Mouse (Mus musculus) macrophage (primary cell): Measurements from ENCODE around the gene Pter. TPM values are rescaled to one million over a fixed set of nuclear protein-coding genes. Genes with fewer than 3 reads are reported as not detected.

Source experiments
- H3K27ac ChIP-seq: fragments of 350-480 bp; formaldehyde crosslinking; 2 replicates; pipeline ENCODE4 v1.9.0; 2021
- H3K36me3 ChIP-seq: fragments of 350-480 bp; formaldehyde crosslinking; 2 replicates; pipeline ENCODE4 v1.9.0; 2021; ENCODE audit errors: inconsistent target
- H3K4me3 ChIP-seq: fragments of 350-480 bp; formaldehyde crosslinking; 2 replicates; pipeline ENCODE4 v1.9.0; 2021; ENCODE audit errors: inconsistent target
- H3K79me2 ChIP-seq: fragments of 350-480 bp; formaldehyde crosslinking; 2 replicates; pipeline ENCODE4 v1.9.0; 2021; ENCODE audit errors: inconsistent target
- WGBS: methylation state at CpG from one replicate; pipeline ENCODE4 v1.1.7; 2026; ENCODE audit warnings: inconsistent platforms; ENCODE audit not compliant: missing documents; 5-methylcytosine and 5-hydroxymethylcytosine counted together
- polyA plus RNA-seq: library from polyadenylated mRNA; stranded (reverse); fragments of 250-400 nt; gene quantifications from 3 replicates; pipeline ENCODE4 v1.2.4, GENCODE M21; 2018; ENCODE audit warnings: inconsistent platforms
- total RNA-seq, 78 experiments: library from RNA; depleted of rRNA; stranded (reverse); fragments of 250-400 nt; gene quantifications; 1 replicate in 9 of 78; 2 replicates in 24 of 78; 3 replicates in 43 of 78; 4 replicates in 2 of 78; pipeline ENCODE4 v1.2.4; 2018; ENCODE audit warnings: inconsistent platforms in 56 of 78

Pter gene
- 1 to 10 TPM in 17 of 26 experiments, under 1 TPM in 6, not detected in 3; 0.45 to 5.6 (median 2.5) TPM for total RNA-seq (2018; cell fraction: chromatin; rRNA removed)
- total RNA-seq (2018; cell fraction: cytosol; rRNA removed): 1 to 10 TPM; 3.1 to 6.1 (median 5.0) TPM
- total RNA-seq (2018; cell fraction: nucleus; rRNA removed): 10 to 100 TPM in 1 of 26 experiments, 1 to 10 TPM in 20, under 1 TPM in 5; 0.20 to 12.2 (median 2.4) TPM
- 2.4 to 15.1 TPM (median 6.4 TPM) in 3 replicates for polyA plus RNA-seq

GRCm38 (mm10) chr2:12923804-12924591 is at the start of gene Pter:
Pter (plus strand) TSS chr2:12924041.
- no peaks in the 10 kb centered on the region for H3K36me3 ChIP-seq
- WGBS: 2% methylated on average over 24 of the region's 24 CpGs
- H3K4me3 ChIP-seq: peak within 1 kb of the TSS; percentile 62
- H3K79me2 ChIP-seq: no peaks in the 10 kb centered on the region
- H3K27ac ChIP-seq: peak within 1 kb of the TSS; percentile 31; the same call in 1 of the 2 replicates

GRCm38 (mm10) chr2:12874232-12874631 is 49.6 kb upstream of the Pter start:
- H3K4me3 ChIP-seq: no peak overlapping the region
- H3K36me3 ChIP-seq: no peaks in the 10 kb centered on the region
- no peaks in the 10 kb centered on the region for H3K79me2 ChIP-seq
- H3K27ac ChIP-seq: no peak overlapping the region
- 69% methylated on average over 1 of the region's 1 CpGs for WGBS

GRCm38 (mm10) chr2:12879492-12879891 is 44.3 kb upstream of the Pter start:
- no peak overlapping the region for H3K4me3 ChIP-seq

GRCm38 (mm10) chr2:12881009-12881408 is 42.8 kb upstream of the Pter start:
- Histone ChIP-seq H3K36me3 (no peaks in the 10 kb centered on the region), H3K79me2 (no peaks in the 10 kb centered on the region), H3K27ac (no peak overlapping the region), H3K4me3 (no peak overlapping the region)
- 9% methylated on average over 1 of the region's 1 CpGs for WGBS

More at GRCm38 (mm10) chr2:12879492-12879891, 44.3 kb upstream of the Pter start:
- H3K27ac ChIP-seq: no peak overlapping the region
- 80% methylated on average over 2 of the region's 2 CpGs for WGBS
- H3K36me3 ChIP-seq: no peaks in the 10 kb centered on the region
- H3K79me2 ChIP-seq: no peaks in the 10 kb centered on the region

DNA sequence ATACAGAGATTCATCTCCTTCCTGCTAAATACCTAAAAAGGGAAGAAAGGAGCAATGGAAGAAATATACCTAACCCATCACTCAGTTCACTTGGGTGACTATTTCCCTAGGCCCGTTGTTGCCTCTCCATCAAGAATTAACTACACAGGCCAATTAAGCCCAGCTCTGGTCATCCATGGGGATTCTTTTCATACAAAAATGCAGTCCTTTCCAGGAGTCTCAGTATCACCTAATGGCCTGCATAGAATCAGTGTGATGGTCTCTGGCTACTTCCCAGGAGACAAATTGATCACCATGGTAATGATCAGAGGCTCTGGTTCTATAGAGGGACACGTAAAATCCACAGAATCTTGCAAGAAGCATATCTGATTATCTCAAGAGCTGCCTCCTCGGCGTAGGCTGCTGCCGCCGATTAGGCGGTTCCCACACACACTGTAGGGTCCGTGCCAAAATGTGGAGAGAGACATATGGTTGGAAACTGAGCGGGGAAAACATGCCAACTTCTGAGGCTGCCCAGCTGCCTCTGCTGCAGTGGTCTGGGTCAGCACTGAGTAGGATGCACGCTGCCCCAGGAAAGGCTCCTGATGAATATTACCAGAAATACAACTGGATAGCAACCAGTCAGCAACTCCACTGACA is 40.4 kb upstream of the Pter start:
- no peak overlapping the region for H3K4me3 ChIP-seq
- 92% methylated on average over 10 of the region's 10 CpGs for WGBS
- H3K27ac ChIP-seq: no peak overlapping the region
- no peaks in the 10 kb centered on the region for H3K79me2 ChIP-seq
- no peaks in the 10 kb centered on the region for H3K36me3 ChIP-seq

GRCm38 (mm10) chr2:12887015-12887414 is 36.8 kb upstream of the Pter start:
- Histone ChIP-seq H3K4me3 (no peak overlapping the region), H3K79me2 (no peaks in the 10 kb centered on the region), H3K36me3 (no peaks in the 10 kb centered on the region), H3K27ac (no peak overlapping the region)
- WGBS: 58% methylated on average over 2 of the region's 2 CpGs

GRCm38 (mm10) chr2:12905786-12906185 is 18.1 kb upstream of the Pter start:
- Histone ChIP-seq H3K4me3 (no peak overlapping the region), H3K79me2 (no peaks in the 10 kb centered on the region), H3K36me3 (no peaks in the 10 kb centered on the region), H3K27ac (no peak overlapping the region)
- 100% methylated on average over 1 of the region's 1 CpGs for WGBS

DNA sequence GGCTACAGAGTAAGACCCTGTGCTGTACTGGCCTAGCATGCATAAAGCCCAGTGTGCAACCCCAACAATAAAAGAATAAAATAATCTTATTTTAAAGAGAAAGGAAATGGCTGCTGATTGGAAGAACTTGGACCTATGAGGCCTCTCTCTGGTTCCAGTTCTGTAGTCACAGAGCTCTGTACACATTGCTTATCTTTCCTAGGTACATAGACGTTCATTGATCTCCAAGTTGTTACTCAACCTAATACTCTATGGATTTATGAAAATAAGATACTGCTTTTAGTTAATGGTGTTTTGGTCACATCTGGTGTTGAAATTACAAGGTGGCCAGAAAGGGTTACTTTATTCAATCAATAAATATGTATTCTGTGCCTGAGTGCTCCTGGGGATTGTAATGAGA is 1.8 kb downstream of the Pter start:
- H3K27ac ChIP-seq: no peak overlapping the region
- H3K4me3 ChIP-seq: no peak overlapping the region
- WGBS: 100% methylated on average over 1 of the region's 1 CpGs
- no peaks in the 10 kb centered on the region for H3K36me3 ChIP-seq
- no peaks in the 10 kb centered on the region for H3K79me2 ChIP-seq

- no peaks in the 10 kb centered on the region for H3K79me2 ChIP-seq
- no peak overlapping the region for H3K4me3 ChIP-seq
- 100% methylated on average over 2 of the region's 2 CpGs for WGBS
- H3K27ac ChIP-seq: no peak overlapping the region
- no peaks in the 10 kb centered on the region for H3K36me3 ChIP-seq
Measured at GRCm38 (mm10) chr2:12930338-12930737, 6.5 kb downstream of the Pter start.

GRCm38 (mm10) chr2:12933905-12934304 is 10.1 kb downstream of the Pter start:
- WGBS: 87% methylated on average over 2 of the region's 2 CpGs
- Histone ChIP-seq H3K27ac (no peak overlapping the region), H3K36me3 (no peaks in the 10 kb centered on the region), H3K4me3 (no peak overlapping the region), H3K79me2 (no peaks in the 10 kb centered on the region)

DNA sequence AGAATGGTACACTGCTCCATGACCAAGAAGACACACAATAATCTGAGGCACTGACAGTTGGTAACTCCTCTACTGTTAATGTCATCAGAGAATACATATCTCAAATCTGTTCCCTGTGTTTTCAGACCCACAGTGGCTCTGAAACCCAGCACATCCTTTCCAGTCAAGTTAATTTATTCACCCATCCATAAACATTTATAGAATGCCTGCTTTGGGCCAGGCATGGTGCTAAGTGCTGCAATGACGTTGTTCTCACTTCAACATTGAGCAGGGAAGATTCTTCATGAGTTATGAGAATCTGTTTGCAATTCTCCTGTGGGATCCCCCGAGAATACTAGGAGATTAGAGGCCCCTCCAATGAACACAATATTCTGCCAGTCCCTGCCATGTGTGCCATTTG is 11.4 kb downstream of the Pter start:
- H3K79me2 ChIP-seq: no peaks in the 10 kb centered on the region
- H3K36me3 ChIP-seq: no peaks in the 10 kb centered on the region
- no peak overlapping the region for H3K4me3 ChIP-seq
- no peak overlapping the region for H3K27ac ChIP-seq
- WGBS: 88% methylated on average over 2 of the region's 2 CpGs

GRCm38 (mm10) chr2:12937461-12938217 is 13.8 kb downstream of the Pter start:
- no peak overlapping the region for H3K27ac ChIP-seq
- no peaks in the 10 kb centered on the region for H3K79me2 ChIP-seq
- 95% methylated on average over 10 of the region's 10 CpGs for WGBS
- no peak overlapping the region for H3K4me3 ChIP-seq
- H3K36me3 ChIP-seq: no peaks in the 10 kb centered on the region

GRCm38 (mm10) chr2:12938641-12939040 is 14.8 kb downstream of the Pter start:
- H3K36me3 ChIP-seq: no peaks in the 10 kb centered on the region
- no peak overlapping the region for H3K27ac ChIP-seq
- no peaks in the 10 kb centered on the region for H3K79me2 ChIP-seq
- H3K4me3 ChIP-seq: no peak overlapping the region
- 90% methylated on average over 2 of the region's 2 CpGs for WGBS

DNA sequence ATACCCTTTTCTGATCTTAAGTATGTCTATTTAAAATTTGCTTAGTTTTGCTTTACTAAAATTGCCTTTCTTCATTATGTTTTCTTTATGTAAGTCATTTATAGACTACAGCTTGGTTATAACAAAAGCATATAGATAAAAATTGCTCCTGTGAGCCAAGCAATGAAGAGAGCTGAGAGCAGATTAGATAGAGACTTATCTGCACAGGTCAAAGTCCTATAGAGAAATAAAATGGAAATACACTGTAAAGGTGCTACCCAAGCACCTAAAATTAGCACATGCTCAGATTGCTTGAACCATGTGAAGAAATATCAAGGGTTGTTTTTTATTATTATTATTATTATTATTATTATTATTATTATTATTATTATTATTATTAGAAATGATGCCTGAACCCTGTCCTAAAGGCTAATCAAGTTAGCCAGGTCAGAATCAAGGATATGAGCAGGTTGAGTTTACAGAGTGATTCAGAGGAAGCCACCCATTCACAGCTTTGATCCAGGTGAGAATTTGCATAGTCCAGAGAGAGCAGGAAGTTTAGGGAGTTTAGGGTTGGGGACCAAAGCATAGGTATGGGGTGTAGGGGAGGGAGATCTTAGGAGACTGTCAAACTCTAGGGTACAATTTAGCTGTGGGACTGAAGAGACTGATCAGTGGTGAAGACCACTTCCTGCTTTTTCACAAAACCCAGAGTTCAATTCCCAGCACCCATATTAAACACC is 33.0 kb downstream of the Pter start:
- Histone ChIP-seq H3K4me3 (no peak overlapping the region), H3K79me2 (no peaks in the 10 kb centered on the region), H3K27ac (no peak overlapping the region), H3K36me3 (no peaks in the 10 kb centered on the region)
